Mouse (Mus musculus) liver, adult 2 months (tissue): ENCODE results near the gene March8. TPM values are rescaled to one million over a fixed set of nuclear protein-coding genes. Genes with fewer than 3 reads are reported as not detected.
A peak's percentile ranks its signal among the peaks of the same experiment; 100 is the strongest.

Experiments
- DNase-seq: peaks from one replicate; pipeline ENCODE4 v3.0.0-alpha.2; 2011; ENCODE audit warnings: low read depth, low spot score; ENCODE audit errors: extremely low read depth
- H3K27ac ChIP-seq: fragments of 200-500 bp; replicated peaks from 2 replicates; pipeline ENCODE4 v1.5.1; 2012; ENCODE audit warnings: low read depth, mild to moderate bottlenecking, control low read depth, inconsistent platforms, low read length; ENCODE audit not compliant: insufficient read depth
- H3K27me3 ChIP-seq: fragments of 200-500 bp; 2 replicates; pipeline ENCODE4 v1.6.1; 2012; ENCODE audit warnings: mild to moderate bottlenecking, moderate library complexity, low read length, inconsistent platforms; ENCODE audit not compliant: control insufficient read depth, insufficient read depth
- H3K36me3 ChIP-seq: fragments of 200-500 bp; 2 replicates; pipeline ENCODE4 v1.6.1; 2012; ENCODE audit warnings: low read length, inconsistent platforms; ENCODE audit not compliant: control insufficient read depth, insufficient read depth
- H3K4me1 ChIP-seq: fragments of 200-500 bp; 2 replicates; pipeline ENCODE4 v1.6.1; 2011; ENCODE audit warnings: low read length; ENCODE audit not compliant: control insufficient read depth, insufficient read depth
- H3K4me3 ChIP-seq: fragments of 200-500 bp; 2 replicates; pipeline ENCODE4 v1.5.1; 2011; ENCODE audit warnings: low read depth, mild to moderate bottlenecking, control low read depth, low read length, moderate library complexity; ENCODE audit not compliant: insufficient read depth
- H3K79me2 ChIP-seq: fragments of 200-500 bp; 2 replicates; pipeline ENCODE4 v1.6.1; 2012; ENCODE audit warnings: inconsistent platforms, mild to moderate bottlenecking, low read length, moderate library complexity; ENCODE audit not compliant: control insufficient read depth, insufficient read depth
- H3K9ac ChIP-seq: fragments of 200-500 bp; 2 replicates; pipeline ENCODE4 v1.6.1; 2012; ENCODE audit warnings: low read depth, mild to moderate bottlenecking, control low read depth, inconsistent platforms, low read length
- CTCF ChIP-seq: fragments of 200-500 bp; IDR thresholded peaks from 2 replicates; pipeline ENCODE4 v1.5.1; 2011; ENCODE audit warnings: low read depth, low read length, control low read depth
- POLR2A ChIP-seq: fragments of 200-500 bp; IDR thresholded peaks from 2 replicates; pipeline ENCODE4 v1.6.1; 2011; ENCODE audit warnings: low read length, control low read depth; ENCODE audit not compliant: insufficient read depth; ENCODE audit errors: extremely low read depth
- WGBS: fragments of 180-500 bp; shearing (Covaris S2); methylation state at CpG from one replicate; pipeline ENCODE4 v1.1.7; 2018; 5-methylcytosine and 5-hydroxymethylcytosine counted together
- polyA plus RNA-seq: library from polyadenylated mRNA; depleted of rRNA; stranded (reverse); fragments of >200 nt; gene quantifications from 2 replicates; pipeline ENCODE4 v1.2.3, GENCODE M21; 2012
- total RNA-seq: library from RNA; depleted of rRNA; stranded (reverse); fragments of >200 nt; gene quantifications from 2 replicates; pipeline ENCODE4 v1.2.3, GENCODE M21; 2014

The March8 gene
- total and polyA plus RNA-seq, 2 experiments, result 58.4 to 100 TPM

DNA sequence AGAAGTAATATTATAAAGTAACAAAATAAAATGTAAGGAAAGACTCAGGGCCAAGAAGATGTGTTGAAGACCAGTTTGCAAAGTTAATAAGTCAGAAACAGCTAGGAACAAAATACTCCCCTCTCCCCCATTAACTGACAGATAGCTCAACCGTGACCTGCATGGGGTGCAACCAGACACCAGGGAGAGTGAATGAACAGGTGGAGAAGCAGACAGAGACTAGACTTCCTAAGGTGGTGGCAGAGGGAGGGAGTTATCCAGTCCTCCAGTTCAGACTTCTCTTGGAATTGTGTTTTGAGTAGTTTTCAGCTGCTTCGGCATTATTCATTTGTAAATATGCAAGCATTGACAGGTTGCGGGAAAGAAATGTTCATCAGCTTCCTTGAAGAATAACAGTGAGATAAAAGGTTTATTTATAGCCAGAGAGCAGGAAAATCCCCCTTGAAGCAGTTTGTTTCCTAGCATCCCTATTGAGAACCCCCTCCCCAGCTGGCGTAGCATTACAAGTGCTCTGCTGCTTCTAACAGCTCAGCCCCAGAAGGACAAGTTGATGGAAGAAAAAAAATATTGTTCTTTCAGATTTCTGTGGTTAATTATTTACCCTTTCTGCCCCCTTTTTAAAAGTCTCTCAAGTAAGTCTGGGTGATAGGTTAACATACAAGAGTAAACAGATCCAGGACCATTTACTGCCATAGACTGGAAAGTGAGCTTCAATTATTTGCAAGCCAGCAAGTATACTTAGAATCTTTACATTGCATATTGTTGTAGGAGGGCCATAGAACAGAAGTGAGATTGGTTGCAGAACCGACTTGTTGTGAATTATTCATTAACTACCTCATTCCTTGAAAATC is 47.6 kb downstream of the March8 start:
- WGBS, result 18% methylated on average over 5 of the region's 5 CpGs
- H3K4me1 ChIP-seq, result peaks cover 10% of the 10 kb centered on the region
- TF ChIP-seq POLR2A, result no peak
- no peak for TF ChIP-seq CTCF
- H3K36me3 ChIP-seq, result peaks cover under 1% of the 10 kb centered on the region; the same call in 1 of the 2 replicates
- H3K27me3 ChIP-seq, result no peaks in the 10 kb centered on the region
- peak overlapping the region; percentile 17; the same call in 1 of the 2 replicates for H3K27ac ChIP-seq
- H3K9ac ChIP-seq, result no peak overlapping the region
- H3K4me3 ChIP-seq, result no peak overlapping the region
- peaks cover 6% of the 10 kb centered on the region; the same call in 1 of the 2 replicates for H3K79me2 ChIP-seq
- peak; percentile 78 for DNase-seq

DNA sequence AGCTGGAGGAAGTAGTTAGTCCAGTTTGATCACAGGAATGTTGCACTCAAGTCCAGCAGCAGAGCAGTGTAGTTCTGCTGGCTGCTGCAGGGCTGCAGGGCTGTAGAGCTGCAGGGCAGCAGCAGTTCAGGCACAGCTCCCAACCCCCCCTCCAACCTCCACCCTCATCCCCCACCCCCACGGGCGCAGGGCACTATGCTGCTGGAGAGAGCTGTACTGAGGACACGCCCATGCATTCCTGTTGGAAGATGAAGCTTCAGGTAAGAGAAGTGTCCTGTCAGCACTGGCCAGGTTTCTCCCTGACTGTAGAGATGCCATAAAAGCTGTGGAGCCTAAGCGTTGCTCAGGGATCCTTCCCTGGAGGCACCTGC is 48.2 kb downstream of the March8 start:
- TF ChIP-seq CTCF (no peak), POLR2A (no peak)
- H3K79me2 ChIP-seq, result peaks cover 6% of the 10 kb centered on the region; the same call in 1 of the 2 replicates
- DNase-seq, result no peak
- no peak overlapping the region for H3K9ac ChIP-seq
- 28% methylated on average over 4 of the region's 4 CpGs for WGBS
- no peak overlapping the region; the same call in 1 of the 2 replicates for H3K4me3 ChIP-seq
- H3K36me3 ChIP-seq, result peaks cover 2% of the 10 kb centered on the region; the same call in 1 of the 2 replicates
- H3K27me3 ChIP-seq, result no peaks in the 10 kb centered on the region
- peaks cover 10% of the 10 kb centered on the region for H3K4me1 ChIP-seq
- H3K27ac ChIP-seq, result no peak overlapping the region

DNA sequence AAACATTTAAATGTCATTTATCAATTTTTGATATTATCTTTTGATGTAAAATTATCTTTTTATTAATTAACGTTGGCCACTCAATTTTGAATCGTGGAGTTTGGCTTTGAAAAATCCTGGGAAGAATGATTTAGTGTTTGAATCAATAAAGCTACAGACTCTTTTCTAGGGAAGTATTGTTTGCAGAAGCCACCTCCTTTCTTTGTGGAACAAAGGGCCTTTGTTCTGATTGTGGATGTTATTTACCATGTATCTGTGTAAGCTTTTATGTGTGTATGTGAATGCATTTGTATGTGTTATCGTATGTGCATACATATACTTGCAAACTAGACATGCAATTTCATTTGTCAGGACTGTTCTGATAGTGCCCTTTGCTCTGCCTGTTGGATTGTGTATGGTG is 48.7 kb downstream of the March8 start:
- Histone ChIP-seq H3K4me3 (no peak overlapping the region), H3K9ac (no peak overlapping the region), H3K79me2 (peaks cover 6% of the 10 kb centered on the region; the same call in 1 of the 2 replicates), H3K27ac (no peak overlapping the region), H3K27me3 (no peaks in the 10 kb centered on the region), H3K36me3 (peaks cover 2% of the 10 kb centered on the region; the same call in 1 of the 2 replicates), H3K4me1 (peaks cover 10% of the 10 kb centered on the region)
- TF ChIP-seq CTCF, result no peak
- no peak for TF ChIP-seq POLR2A
- 67% methylated on average over 3 of the region's 3 CpGs for WGBS
- DNase-seq, result no peak

DNA sequence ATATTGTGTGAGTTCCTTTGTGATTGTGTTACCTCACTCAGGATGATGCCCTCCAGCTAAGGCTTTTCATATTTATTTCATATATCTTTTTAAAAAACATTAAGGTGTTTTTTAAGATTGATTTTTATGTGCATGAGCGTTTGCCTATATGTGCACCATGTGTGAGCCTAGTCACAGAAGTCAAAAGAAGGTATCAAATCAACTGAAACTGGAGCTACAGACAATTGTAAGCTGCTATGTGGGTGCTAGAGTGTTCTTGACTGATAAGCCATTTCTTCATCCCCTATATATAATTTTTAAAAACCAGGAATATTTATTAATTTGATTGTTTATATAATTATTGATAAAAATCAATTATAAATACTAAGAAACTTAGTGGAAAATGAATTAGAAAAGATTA is 50.2 kb downstream of the March8 start:
- peaks cover 10% of the 10 kb centered on the region for H3K4me1 ChIP-seq
- no peaks in the 10 kb centered on the region for H3K27me3 ChIP-seq
- no peak overlapping the region for H3K9ac ChIP-seq
- H3K36me3 ChIP-seq, result peaks cover 6% of the 10 kb centered on the region; the same call in 1 of the 2 replicates
- 100% methylated on average over 1 of the region's 1 CpGs for WGBS
- H3K4me3 ChIP-seq, result no peak overlapping the region
- H3K27ac ChIP-seq, result no peak overlapping the region
- no peak for TF ChIP-seq POLR2A
- no peak for TF ChIP-seq CTCF
- peaks cover 6% of the 10 kb centered on the region; the same call in 1 of the 2 replicates for H3K79me2 ChIP-seq
- DNase-seq, result no peak

DNA sequence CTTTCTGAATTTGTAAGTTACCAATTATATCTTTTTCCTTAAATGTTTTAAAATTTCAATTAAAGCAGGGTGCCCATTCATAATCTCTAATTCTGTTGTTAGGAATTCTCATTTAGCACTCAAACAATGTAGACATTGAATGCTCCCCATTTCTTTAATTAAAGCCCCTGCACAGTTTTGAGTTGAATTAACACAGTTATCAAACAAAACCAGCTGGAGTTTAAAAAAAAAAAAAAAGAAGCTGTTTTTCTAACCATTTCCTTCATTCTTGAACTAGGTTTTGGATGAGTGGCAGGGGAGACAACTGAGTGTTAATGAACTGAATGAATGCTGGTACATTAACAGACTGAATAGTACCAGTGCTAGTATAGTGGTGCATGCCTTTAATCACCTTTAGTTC is 51.7 kb downstream of the March8 start:
- H3K79me2 ChIP-seq, result no peaks in the 10 kb centered on the region; the same call in 1 of the 2 replicates
- TF ChIP-seq POLR2A (no peak), CTCF (no peak)
- H3K9ac ChIP-seq, result no peak overlapping the region
- no peaks in the 10 kb centered on the region for H3K27me3 ChIP-seq
- H3K36me3 ChIP-seq, result peaks cover 6% of the 10 kb centered on the region
- H3K27ac ChIP-seq, result no peak overlapping the region
- no peak for DNase-seq
- peaks cover 6% of the 10 kb centered on the region; the same call in 1 of the 2 replicates for H3K4me1 ChIP-seq
- H3K4me3 ChIP-seq, result no peak overlapping the region
